Mouse (Mus musculus): ENCODE results near the gene Rgs16.

- TF ChIP-seq CTCF (IDR thresholded peaks at IDR 0.05; ENCODE audit: control insufficient read depth, insufficient read depth, insufficient read length) (no peak), USF1 (IDR thresholded peaks at IDR 0.05; ENCODE audit: low read depth) (no peak), MAX (IDR thresholded peaks at IDR 0.05) (no peak), MYOG (IDR thresholded peaks at IDR 0.05; ENCODE audit: control insufficient read depth, extremely low read depth, insufficient read length) (no peak), FOSL1 (IDR thresholded peaks at IDR 0.05; ENCODE audit: insufficient read depth, low read length, poor library complexity, severe bottlenecking) (no peak)
These were observed 44.8 kb upstream of the Rgs16 start for GRCm38 (mm10) chr1:153695398-153695797.

Measured in C2C12 (cell line).